Mouse (Mus musculus): Measurements from ENCODE around the gene Aldh3b1.

Aldh3b1 gene

GRCm38 (mm10) chr19:3928779-3929178 is 829 bp downstream of the Aldh3b1 start:
- ChIA-PET POLR2A (interaction anchor here (0.8 to 2.9 kb wide), 18 partner anchors 12 to 168 kb away, joined by 3 to 20 read pairs (median 4); partner anchors contain the start of genes Ndufs8 (in 4 of the 4), Chka (in 2 of the 4), Gstp2 (in 2 of the 4) and Cdk2ap2 (in 1 of the 4)), CTCF (interaction anchor here in 3 of 4 experiments (0.7 to 3.6 kb wide), 6 partner anchors 17 to 259 kb away, joined by 3 to 8 read pairs (median 4); no protein-coding TSS in a partner anchor)

DNA sequence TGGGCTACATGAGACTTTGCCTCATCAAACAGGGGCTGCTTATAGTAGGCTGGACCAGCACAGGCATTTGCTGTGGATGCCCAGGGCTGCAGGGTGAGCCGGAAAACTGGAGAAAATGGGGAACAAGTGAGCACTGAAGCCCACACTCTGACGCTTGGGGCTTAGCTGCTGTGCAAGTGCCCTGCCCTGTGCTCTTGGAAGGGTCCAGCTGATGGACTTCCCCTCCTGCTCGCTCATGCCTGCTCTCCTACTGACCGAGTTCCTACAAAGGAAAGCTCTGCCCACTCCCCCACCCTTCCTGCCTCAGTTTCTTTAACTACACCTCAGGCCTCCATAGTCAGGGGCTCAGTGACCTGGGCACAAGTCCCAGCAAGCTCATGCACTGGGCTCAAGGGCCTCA is 1.6 kb downstream of the Aldh3b1 start:
- ChIA-PET POLR2A (interaction anchor here in 3 of 4 experiments (0.9 to 1.9 kb wide), 5 partner anchors 10 to 886 kb away, joined by 3 to 7 read pairs (median 4); partner anchors contain the start of genes Cdk2ap2 (in 1 of the 3), Chka (in 1 of the 3) and Gstp2 (in 1 of the 3)), CTCF (interaction anchor here in 2 of 4 experiments (0.7 to 3.6 kb wide), 6 partner anchors 32 to 300 kb away, joined by 3 to 8 read pairs (median 3); no protein-coding TSS in a partner anchor)

GRCm38 (mm10) chr19:3926685-3927084 is 2.9 kb downstream of the Aldh3b1 start:
- POLR2A ChIA-PET = interaction anchor here in 2 of 4 experiments (1.0 to 5.1 kb wide), 5 partner anchors 9 to 64 kb away, joined by 3 to 33 read pairs (median 5); partner anchors contain the start of gene Ndufs8 (in 2 of the 2)
- CTCF ChIA-PET = interaction anchor here in 1 of 4 experiments (3.6 kb wide), 1 partner anchor 54 kb away, joined by 8 read pairs; no protein-coding TSS in a partner anchor

DNA sequence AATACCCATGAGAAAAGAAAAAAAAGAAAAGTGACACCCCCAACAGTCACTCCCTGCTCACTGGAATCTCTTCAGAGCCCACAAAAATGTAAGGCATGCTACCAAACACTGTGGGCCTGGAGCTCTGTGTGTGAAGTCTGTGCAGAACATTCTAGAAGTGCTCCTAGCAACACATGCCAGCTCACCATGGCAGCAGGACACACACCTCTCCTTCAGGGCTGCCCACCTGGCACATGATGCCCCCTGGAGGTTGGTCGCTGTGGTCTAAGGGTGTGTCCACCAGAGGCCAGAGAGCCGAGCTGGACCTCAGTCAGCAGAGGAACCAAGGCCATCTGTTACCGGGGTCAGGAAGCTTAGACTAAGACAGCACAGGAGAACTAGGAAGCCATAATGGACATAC is 3.3 kb downstream of the Aldh3b1 start:
- POLR2A ChIA-PET = interaction anchor here in 2 of 4 experiments (1.0 to 5.1 kb wide), 5 partner anchors 9 to 64 kb away, joined by 3 to 33 read pairs (median 5); partner anchors contain the start of genes Ndufs8 (in 2 of the 2) and Unc93b1 (in 1 of the 2)
- CTCF ChIA-PET = interaction anchor here in 1 of 4 experiments (0.7 kb wide), 1 partner anchor 21 kb away, joined by 3 read pairs; no protein-coding TSS in a partner anchor

GRCm38 (mm10) chr19:3925859-3926258 is 3.7 kb downstream of the Aldh3b1 start:
- ChIA-PET CTCF (interaction anchor here in 2 of 4 experiments (0.7 to 1.0 kb wide), 2 partner anchors 21 to 256 kb away, joined by 3 to 5 read pairs; no protein-coding TSS in a partner anchor), POLR2A (interaction anchor here in 2 of 4 experiments (1.0 to 5.1 kb wide), 6 partner anchors 9 to 63 kb away, joined by 3 to 33 read pairs (median 5); partner anchors contain the start of genes Ndufs8 (in 2 of the 2) and Unc93b1 (in 1 of the 2))

DNA sequence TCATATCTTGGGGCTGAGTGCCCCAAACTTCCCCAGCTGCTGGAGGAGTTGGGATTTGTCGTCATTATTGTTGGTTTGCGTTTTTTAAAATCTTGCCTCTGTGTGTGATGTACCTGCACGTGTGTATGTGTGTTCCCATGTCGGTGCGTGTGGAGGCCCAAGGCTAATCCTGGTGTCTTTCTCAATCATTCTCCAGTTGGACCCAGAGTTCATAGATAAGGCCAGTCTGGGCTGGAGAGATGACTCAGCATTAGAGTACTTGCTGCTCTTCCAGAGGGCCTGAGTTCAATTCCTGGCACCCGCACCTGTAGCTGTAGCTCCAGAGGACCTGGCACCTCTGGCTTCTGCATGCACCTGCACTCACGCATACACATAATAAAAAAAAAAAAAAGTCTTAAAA is 4.7 kb downstream of the Aldh3b1 start:
- ChIA-PET POLR2A (interaction anchor here in 2 of 4 experiments (0.6 to 5.1 kb wide), 5 partner anchors 10 to 158 kb away, joined by 3 to 33 read pairs (median 5); partner anchors contain the start of genes Ndufs8 (in 2 of the 2), Kmt5b (in 1 of the 2) and Unc93b1 (in 1 of the 2)), CTCF (interaction anchor here in 1 of 4 experiments (1.0 kb wide), 1 partner anchor 255 kb away, joined by 5 read pairs; no protein-coding TSS in a partner anchor)

- POLR2A ChIA-PET = interaction anchor here in 3 of 4 experiments (0.6 to 5.1 kb wide), 17 partner anchors 8 to 245 kb away, joined by 3 to 33 read pairs (median 4); partner anchors contain the start of genes Ndufs8 (in 3 of the 3), Acy3 (in 1 of the 3), Kmt5b (in 1 of the 3) and Ndufv1 (in 1 of the 3)
Observed at GRCm38 (mm10) chr19:3924190-3924589, 5.4 kb downstream of the Aldh3b1 start.

GRCm38 (mm10) chr19:3923586-3923985 is 6.0 kb downstream of the Aldh3b1 start:
- ChIA-PET POLR2A (interaction anchor here in 3 of 4 experiments (0.6 to 5.1 kb wide), 29 partner anchors 9 to 344 kb away, joined by 3 to 33 read pairs (median 4); partner anchors contain the start of genes Ndufs8 (in 3 of the 3), Acy3 (in 1 of the 3), Cdk2ap2 (in 1 of the 3) and Ndufv1 (in 1 of the 3)), CTCF (interaction anchor here (0.7 to 1.8 kb wide), 13 partner anchors 8 to 299 kb away, joined by 3 to 8 read pairs (median 4); partner anchors contain the start of genes Gm49405 (in 1 of the 4), Ndufs8 (in 1 of the 4) and Nudt8 (in 1 of the 4))

More at GRCm38 (mm10) chr19:3924190-3924589, 5.4 kb downstream of the Aldh3b1 start:
- CTCF ChIA-PET = interaction anchor here in 1 of 4 experiments (1.2 to 1.7 kb wide), 4 partner anchors 11 to 76 kb away, joined by 5 to 8 read pairs (median 6); partner anchors contain the start of genes Gm49405, Ndufs8 and Nudt8

GRCm38 (mm10) chr19:3922661-3923371 is 6.8 kb downstream of the Aldh3b1 start:
- CTCF ChIA-PET = interaction anchor here (0.5 to 1.8 kb wide), 21 partner anchors 9 to 383 kb away, joined by 3 to 8 read pairs (median 4); partner anchors contain the start of genes Gm49405 (in 1 of the 4), Grk2 (in 1 of the 4), Ndufs8 (in 1 of the 4) and Ndufv1 (in 1 of the 4)
- POLR2A ChIA-PET = interaction anchor here in 3 of 4 experiments (0.6 to 5.1 kb wide), 27 partner anchors 9 to 345 kb away, joined by 3 to 33 read pairs (median 4); partner anchors contain the start of genes Ndufs8 (in 3 of the 3), Acy3 (in 1 of the 3), Cdk2ap2 (in 1 of the 3) and Gstp2 (in 1 of the 3)

DNA sequence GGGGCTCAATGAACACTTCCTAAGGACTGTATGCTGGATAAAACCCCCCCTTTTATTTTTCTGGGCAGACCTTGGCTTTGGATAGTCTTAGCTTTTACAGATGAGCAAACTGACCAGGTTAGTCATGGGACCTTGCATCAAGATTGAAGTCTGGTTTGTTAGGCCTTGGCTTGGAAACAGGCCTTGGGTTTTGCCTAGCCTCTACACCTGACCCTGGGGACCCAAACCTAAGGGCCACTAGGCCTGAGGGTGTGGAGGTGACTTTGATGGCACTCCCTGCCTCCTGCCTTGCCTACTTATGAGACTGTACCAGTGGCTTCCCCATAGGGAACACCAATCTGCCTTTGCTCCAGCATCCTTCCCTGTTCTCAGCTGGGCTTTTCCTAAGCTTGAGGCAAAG is 9.7 kb downstream of the Aldh3b1 start:
- POLR2A ChIA-PET = interaction anchor here in 3 of 4 experiments (0.7 to 2.0 kb wide), 10 partner anchors 10 to 177 kb away, joined by 3 to 8 read pairs (median 3); partner anchors contain the start of genes Aldh3b1 (in 2 of the 3), Cdk2ap2 (in 1 of the 3) and Tcirg1 (in 1 of the 3)
- CTCF ChIA-PET = interaction anchor here in 2 of 4 experiments (0.6 to 1.6 kb wide), 6 partner anchors 15 to 80 kb away, joined by 3 to 7 read pairs (median 3); partner anchors contain the start of genes Gm49405 (in 1 of the 2) and Nudt8 (in 1 of the 2)

DNA sequence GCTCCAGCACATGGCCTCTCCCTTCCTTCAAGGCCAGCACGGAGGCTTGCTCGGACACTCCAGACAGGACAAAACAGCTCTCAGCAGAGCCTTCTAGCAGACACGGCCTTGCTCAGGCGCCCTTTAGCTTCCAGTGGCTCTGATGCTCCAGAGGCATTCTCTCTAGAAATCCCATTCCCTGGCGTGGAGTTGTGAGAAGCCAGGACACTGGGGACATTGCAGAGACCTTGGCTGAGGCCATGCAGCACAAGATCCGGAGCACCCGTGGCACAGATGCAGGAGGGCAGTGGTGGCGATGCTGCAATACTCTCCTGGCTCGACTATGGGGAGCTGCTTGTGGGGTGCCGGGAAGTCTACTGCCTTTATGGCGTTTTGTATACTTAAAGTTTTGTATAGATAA is 12.9 kb downstream of the Aldh3b1 start:
- POLR2A ChIA-PET = interaction anchor here in 2 of 4 experiments (0.6 to 2.0 kb wide), 10 partner anchors 12 to 337 kb away, joined by 3 to 7 read pairs (median 3); partner anchors contain the start of gene Aldh3b1 (in 1 of the 2)
- CTCF ChIA-PET = interaction anchor here in 1 of 4 experiments (1.9 kb wide), 1 partner anchor 64 kb away, joined by 7 read pairs; no protein-coding TSS in a partner anchor

GRCm38 (mm10) chr19:3914535-3914934 is 15.1 kb downstream of the Aldh3b1 start:
- CTCF ChIA-PET = interaction anchor here in 2 of 4 experiments (0.6 to 1.4 kb wide), 4 partner anchors 9 to 255 kb away, joined by 3 to 6 read pairs (median 4); partner anchors contain the start of genes Gm49405 (in 1 of the 2) and Nudt8 (in 1 of the 2)

DNA sequence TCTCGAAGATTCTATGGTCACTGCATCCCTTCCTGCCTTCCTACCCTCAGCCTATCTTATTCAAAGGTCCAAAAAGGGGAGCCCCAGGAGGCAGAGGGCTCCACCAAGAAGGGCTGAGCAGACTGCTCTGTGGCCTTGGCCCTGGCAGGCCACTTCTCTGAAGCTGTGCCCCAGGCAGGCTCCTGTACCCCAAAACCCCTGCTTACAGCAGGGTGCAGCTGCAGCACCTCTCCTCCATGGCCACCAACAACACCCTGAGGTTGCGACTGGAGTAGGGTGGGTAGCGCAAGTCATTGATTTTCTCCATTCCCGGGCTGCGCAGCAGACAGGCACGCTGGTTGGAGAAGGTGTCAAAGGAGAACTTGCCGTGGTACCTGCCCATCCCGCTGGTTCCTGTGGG is 15.9 kb downstream of the Aldh3b1 start:
- CTCF ChIA-PET = interaction anchor here in 3 of 4 experiments (0.6 to 1.8 kb wide), 10 partner anchors 9 to 195 kb away, joined by 3 to 15 read pairs (median 6); partner anchors contain the start of genes Aldh3b1 (in 1 of the 3) and Gstp2 (in 1 of the 3)
- POLR2A ChIA-PET = interaction anchor here (0.7 to 4.0 kb wide), 39 partner anchors 10 to 318 kb away, joined by 3 to 33 read pairs (median 6); partner anchors contain the start of genes Aldh3b1 (in 3 of the 4), 1810055G02Rik (in 1 of the 4), Gm49405 (in 1 of the 4) and Gstp3 (in 1 of the 4)

More at GRCm38 (mm10) chr19:3914535-3914934, 15.1 kb downstream of the Aldh3b1 start:
- POLR2A ChIA-PET = interaction anchor here in 2 of 4 experiments (0.7 to 3.3 kb wide), 10 partner anchors 8 to 206 kb away, joined by 3 to 32 read pairs (median 4); partner anchors contain the start of genes Aldh3b1 (in 2 of the 2) and 1810055G02Rik (in 1 of the 2)

- ChIA-PET CTCF (interaction anchor here in 3 of 4 experiments (0.6 to 1.8 kb wide), 40 partner anchors 8 to 566 kb away, joined by 3 to 15 read pairs (median 4); partner anchors contain the start of genes Aip (in 1 of the 3), Aldh3b1 (in 1 of the 3), Gm49405 (in 1 of the 3) and Gstp2 (in 1 of the 3)), POLR2A (interaction anchor here (0.6 to 4.0 kb wide), 119 partner anchors 8 to 899 kb away, joined by 3 to 33 read pairs (median 4); partner anchors contain the start of genes Aldh3b1 (in 4 of the 4), Gm49405 (in 3 of the 4), Nudt8 (in 3 of the 4) and Cdk2ap2 (in 2 of the 4))
Observed at GRCm38 (mm10) chr19:3912337-3913204, 17.0 kb downstream of the Aldh3b1 start, which contains the start of gene Ndufs8. TSS of gene Ndufs8 (minus strand) at chr19:3912774.

DNA sequence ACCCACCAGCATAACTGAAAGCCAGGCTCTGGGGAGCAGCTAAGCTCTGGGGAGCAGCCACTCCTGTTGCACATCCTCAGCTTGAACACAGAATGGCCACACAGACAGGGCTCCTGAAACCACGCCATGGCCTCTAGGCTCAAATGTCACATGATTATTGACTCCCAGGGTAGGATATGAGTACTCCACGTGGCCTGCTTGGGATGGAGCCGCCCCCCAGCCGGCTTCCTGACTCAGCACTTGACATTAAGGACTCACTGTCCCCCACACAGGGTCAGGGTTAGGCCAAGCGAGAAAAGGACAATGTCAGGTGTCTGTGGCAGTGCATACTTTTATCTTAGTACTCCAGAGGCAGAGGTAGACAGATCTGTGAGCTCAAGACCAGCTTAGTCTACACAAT is 19.4 kb downstream of the Aldh3b1 start:
- ChIA-PET CTCF (interaction anchor here in 1 of 4 experiments (1.0 kb wide), 1 partner anchor 19 kb away, joined by 3 read pairs; no protein-coding TSS in a partner anchor), POLR2A (interaction anchor here in 2 of 4 experiments (0.7 to 4.0 kb wide), 8 partner anchors 14 to 187 kb away, joined by 3 to 33 read pairs (median 4); partner anchors contain the start of genes Cdk2ap2 (in 1 of the 2) and Chka (in 1 of the 2))

Measured in embryonic stem cell, embryonic (primary cell).